Mouse (Mus musculus): Measurements from ENCODE around the gene Men1. TPM values are rescaled to one million over a fixed set of nuclear protein-coding genes. Genes with fewer than 3 reads are reported as not detected.
"Not testable (repeated sequence)": the region's sequence is repeated elsewhere in the genome, so short reads cannot be mapped to it uniquely, and the experiment has no call there.

Men1 gene
- 10 to 100 TPM; 16.9 to 32.1 TPM for polyA plus RNA-seq (2017; shearing (Covaris generic))

- ATAC-seq, result peak; percentile 91
Measured at GRCm38 (mm10) chr19:6334673-6335457, at the start of gene Men1. Men1 (plus strand) TSS chr19:6334979.

- ATAC-seq, result no peak
Measured at GRCm38 (mm10) chr19:6285226-6285625, 49.6 kb upstream of the Men1 start.

- no peak for ATAC-seq
Measured at GRCm38 (mm10) chr19:6285632-6286433, 48.9 kb upstream of the Men1 start.

DNA sequence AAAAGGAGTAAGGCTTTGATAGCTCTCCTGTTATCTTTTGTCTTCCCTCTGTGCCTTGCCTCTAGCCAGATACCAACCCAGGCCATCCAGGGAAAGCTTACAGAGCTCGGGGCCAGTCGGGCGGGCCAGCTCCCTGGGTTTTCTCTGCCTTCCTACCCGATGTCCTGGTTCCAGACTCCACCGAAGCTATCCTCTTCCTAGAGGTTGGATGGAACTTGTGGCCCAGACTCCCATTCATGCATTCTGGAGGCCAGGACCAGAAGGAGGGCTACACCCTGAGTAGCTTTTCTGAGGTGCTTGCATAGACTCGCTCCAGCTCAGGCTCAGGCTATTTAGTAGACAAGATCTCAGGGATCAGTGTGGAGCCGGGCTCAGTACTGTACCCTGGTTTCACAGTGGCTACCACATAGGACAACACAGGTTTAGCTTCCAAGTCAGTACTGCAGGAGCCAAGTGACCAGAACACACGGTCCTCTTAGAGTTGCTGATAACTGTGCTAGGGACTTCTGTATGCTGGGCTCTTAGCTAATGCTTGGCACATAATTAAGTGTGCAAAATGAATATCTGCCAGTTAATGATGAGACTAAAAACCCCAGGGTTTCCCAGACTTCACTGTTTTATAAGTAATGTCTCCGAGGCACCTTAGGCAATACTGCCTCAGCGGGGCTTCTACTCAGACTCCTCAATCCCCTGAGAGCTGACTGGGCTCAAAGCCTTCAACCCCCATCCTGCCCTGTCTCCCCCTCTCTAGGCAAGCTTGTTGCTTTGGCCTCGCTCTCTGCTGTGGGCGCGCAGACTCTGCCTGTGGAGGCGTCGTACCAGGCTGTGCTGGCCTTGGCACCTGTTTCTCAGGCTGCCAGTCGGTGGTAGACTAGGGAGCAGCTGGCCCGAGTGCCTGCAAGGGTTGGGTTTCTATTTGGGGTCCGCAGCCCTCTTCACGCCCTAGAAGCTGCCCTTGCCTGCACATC is 48.1 kb upstream of the Men1 start:
- ATAC-seq, result no peak

GRCm38 (mm10) chr19:6288236-6288894 is 46.4 kb upstream of the Men1 start:
- no peak for ATAC-seq

DNA sequence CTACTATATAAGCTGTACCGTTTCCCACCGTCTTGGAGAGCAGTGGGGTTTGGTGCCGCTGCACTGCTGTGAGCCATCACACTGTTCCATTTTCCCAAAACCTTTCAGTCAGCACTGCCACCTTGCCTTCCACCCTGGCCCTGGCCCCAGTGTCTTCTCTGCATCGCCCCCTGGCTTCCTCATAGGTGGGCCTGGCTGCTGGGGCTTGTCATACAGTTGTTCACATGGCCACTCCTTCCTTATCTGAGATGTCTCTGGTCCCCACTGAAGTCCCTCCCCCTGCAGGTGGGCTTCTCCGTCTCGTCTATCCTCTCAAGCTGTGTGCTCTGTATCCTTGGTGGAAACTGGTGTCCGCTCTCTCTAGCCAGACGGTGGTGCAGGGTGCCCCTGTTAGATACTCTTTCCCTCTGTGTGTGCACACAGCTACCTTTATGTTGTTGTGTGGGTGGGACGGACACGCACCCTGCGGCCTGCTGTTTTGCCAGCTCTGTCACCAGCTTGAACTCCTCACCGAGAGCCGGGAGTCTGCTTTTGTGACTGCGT is 45.0 kb upstream of the Men1 start:
- ATAC-seq, result no peak

DNA sequence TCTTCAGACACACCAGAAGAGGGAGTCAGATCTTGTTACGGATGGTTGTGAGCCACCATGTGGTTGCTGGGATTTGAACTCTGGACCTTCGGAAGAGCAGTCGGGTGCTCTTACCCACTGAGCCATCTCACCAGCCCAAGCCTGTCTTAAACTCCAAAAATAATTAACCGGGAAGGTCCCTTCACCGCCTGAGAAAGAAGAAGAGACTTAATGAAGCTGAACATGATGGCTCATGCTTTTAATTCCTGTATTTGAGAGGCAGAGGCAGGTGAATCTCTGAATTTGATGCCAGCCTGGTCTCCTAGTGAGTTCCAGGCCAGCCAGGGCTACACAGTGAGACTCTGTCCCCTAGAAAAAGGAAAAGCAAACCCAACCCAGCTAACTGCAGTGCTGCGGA is 44.1 kb upstream of the Men1 start:
- ATAC-seq, result not testable (repeated sequence)

GRCm38 (mm10) chr19:6291117-6291781 is 43.5 kb upstream of the Men1 start:
- no peak for ATAC-seq

DNA sequence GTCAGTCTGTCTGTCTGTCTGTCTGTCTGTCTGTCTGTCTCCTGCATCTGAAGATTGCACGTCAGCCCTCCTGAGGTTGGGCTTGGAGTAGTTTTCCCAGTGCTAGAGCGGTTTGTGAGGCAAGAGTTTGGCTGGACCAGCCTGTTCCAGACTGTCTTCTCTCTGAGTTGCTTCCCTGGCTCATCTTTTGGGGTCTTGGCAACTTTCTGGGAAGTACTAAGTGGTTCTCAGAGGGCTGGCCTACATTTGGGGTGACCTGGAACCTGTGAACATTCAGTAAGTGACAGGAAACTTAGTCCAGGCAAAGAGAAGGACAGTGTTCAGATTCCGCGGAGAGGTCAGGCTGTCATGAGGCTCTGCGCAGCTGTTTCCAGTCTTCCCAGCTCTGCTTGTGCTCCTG is 42.5 kb upstream of the Men1 start:
- no peak for ATAC-seq

- no peak for ATAC-seq
Measured at GRCm38 (mm10) chr19:6294301-6294700, 40.5 kb upstream of the Men1 start.

DNA sequence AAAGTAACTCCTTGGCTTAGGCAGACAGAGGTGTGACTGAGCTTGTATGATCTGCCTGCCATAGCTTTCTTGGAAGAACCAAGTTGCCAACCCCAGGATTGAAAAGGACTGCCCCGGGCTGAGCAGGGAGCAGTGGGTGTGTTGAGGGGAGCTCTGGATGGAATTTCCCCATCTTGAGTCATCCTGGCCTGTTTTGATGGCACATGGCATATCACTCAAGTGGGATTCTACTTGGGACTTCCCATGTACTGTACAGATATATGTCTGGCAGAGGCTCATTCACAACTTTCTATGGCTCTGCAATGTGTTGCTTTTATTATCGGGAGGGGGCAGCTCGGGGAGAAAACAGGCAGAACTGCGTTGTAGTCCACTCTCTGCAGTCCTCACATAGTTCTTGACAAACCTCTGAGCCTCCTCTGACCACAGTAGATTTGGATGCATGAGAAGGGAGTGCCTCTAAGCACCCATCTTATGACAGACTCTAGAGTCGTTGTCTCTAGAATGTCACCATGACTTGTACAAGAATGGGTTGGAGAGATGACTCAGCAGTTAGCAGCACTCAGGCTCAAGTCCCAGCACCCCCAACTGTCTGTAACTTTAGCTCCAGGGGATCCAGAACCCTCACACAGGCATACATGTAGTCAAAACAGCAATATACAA is 38.1 kb upstream of the Men1 start:
- ATAC-seq, result no peak

DNA sequence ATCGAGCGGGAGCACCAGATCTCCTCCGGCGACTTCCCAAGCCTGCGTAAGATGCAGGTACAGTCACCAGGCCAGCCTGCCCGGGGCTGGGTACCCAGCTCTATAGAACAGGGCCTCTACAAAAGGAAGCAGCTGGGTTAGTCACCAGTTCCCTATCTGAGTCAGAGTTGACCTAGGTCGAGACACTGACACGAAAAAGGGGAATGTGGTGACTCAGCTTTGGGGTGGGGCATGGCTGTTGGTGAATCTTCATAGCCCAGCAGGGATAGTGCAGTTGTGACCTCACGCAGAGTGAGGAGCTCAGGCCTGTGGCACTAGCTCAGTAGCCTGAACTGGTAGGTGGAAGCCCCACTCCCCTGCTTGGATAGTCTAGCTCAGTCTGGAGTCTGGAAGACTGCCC is 37.1 kb upstream of the Men1 start:
- ATAC-seq, result peak; percentile 84

- ATAC-seq, result peak; percentile 20
Measured at GRCm38 (mm10) chr19:6299003-6299402, 35.8 kb upstream of the Men1 start.

DNA sequence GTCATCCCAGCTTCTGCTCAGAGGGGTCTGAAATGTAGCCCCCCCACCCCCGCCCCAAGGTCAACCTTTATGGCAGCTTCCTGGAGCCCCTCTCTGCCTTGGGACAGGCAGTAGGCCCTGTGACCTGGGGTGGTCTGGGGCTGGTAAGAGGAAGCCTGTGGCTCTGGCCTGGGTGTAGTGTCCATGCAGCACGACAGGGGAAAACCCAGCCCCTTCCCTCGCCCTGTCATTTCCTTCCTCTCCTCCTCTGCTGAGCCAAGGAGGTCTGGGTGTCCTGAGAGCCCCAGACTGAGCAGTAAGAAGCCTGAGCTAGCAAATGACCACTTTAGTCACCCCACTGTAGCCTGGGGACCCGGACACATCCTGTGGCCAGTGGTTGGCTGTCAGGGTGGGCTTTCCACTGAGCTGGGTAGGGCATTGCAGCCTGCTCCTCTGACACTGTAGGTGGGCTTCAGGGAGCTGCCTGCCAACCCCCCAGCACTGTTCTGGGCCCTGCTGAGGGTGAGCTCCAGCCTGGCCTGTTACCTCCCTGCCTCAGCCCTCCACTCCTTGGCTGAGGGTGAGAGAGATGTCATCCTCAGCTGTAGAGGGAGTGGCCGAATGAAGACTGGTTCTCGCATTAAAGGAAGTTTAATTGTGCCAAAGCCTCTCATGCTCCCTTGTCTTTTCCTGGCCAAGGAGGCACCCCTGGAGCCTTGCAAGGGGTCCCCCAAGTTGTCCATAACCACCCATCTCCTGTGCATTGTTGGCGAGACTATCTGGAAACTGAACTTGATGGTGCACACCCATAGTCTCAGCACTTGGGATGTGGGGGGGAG is 35.1 kb upstream of the Men1 start:
- ATAC-seq, result no peak

DNA sequence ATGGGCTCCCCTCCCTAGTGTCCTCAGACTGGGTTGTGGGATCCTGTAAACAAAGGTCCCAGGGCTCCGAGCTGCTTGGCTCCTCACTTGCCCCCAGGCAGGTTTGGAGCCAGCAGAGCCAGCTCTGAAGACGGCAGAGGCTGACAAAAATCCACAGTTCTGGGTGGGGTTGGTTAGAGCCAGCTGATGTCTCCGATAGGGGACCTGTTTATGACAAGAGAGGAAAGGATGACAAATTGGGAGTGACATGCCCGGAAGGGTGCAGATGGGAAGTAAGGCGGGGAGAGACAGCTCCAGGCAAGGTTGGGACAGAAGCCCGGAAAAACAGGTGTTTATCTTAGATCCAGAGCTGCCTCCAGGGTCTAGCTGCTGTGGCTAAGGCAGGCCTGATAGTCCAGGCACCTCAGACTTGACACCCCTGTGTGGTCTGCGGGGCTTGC is 34.4 kb upstream of the Men1 start:
- no peak for ATAC-seq

DNA sequence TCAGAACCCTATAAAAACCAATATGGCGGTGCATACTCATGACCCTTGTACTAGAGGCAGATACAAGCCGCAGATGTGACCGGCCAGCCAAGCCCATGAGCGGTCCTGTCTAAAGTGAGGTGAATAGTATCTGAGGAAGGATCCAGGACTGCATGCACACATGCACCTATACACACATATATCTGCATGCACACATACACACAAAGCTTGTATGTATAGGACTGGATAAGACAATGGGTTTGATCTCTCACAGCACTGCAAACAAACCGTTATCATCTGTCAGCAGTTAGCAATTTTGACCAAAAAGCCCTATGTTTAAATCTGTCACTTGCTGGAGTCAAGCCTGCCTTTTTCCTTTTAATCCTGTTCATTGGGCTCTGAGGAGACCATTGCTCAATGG is 32.7 kb upstream of the Men1 start:
- no peak for ATAC-seq

GRCm38 (mm10) chr19:6302522-6302921 is 32.3 kb upstream of the Men1 start:
- ATAC-seq, result no peak

DNA sequence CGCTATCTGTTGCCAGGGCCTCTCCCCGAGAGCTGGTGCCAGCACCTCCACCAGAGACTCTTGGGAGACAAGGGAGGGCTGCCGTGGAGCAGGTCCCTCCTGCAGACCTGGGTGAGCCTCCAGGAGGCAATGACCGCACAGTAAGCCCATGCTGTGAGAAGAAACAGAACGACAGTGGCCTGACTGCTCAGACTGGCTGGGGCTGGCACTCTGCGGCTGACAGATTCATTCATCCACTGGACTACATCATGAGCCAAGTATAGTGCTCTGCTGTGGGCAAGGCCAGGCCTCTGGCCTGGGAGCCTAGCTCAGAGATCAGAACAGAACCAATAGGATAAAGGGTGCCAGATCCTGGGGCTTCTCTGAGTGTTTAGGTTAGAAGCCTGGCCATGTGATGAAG is 30.9 kb upstream of the Men1 start:
- ATAC-seq, result no peak

- ATAC-seq, result peak; percentile 77
Measured at GRCm38 (mm10) chr19:6304787-6305516, 29.8 kb upstream of the Men1 start.
